Mouse (Mus musculus): Measurements from ENCODE around the gene 0610040J01Rik.

0610040J01Rik gene

GRCm38 (mm10) chr5:63891241-63891640 is 79.1 kb downstream of the 0610040J01Rik start:
- in situ Hi-C loops (cut with MboI; ENCODE audit: unreplicated experiment in 2 of 2), result loop anchor here in 1 of 2 experiments (25.0 kb wide), 1 partner anchor 979 kb away; no protein-coding TSS in a partner anchor

- in situ Hi-C loops (cut with MboI; ENCODE audit: unreplicated experiment in 2 of 2), result loop anchor here in 1 of 2 experiments (25.0 kb wide), 1 partner anchor 980 kb away; no protein-coding TSS in a partner anchor
These were observed 79.7 kb downstream of the 0610040J01Rik start for GRCm38 (mm10) chr5:63891912-63892311.

- in situ Hi-C loops (cut with MboI; ENCODE audit: unreplicated experiment in 2 of 2), result loop anchor here in 1 of 2 experiments (25.0 kb wide), 1 partner anchor 985 kb away; no protein-coding TSS in a partner anchor
These were observed 85.0 kb downstream of the 0610040J01Rik start for GRCm38 (mm10) chr5:63897001-63897819.

GRCm38 (mm10) chr5:63897820-63898110 is 85.6 kb downstream of the 0610040J01Rik start:
- in situ Hi-C loops (cut with MboI; ENCODE audit: unreplicated experiment in 2 of 2), result loop anchor here in 1 of 2 experiments (25.0 kb wide), 1 partner anchor 985 kb away; no protein-coding TSS in a partner anchor

GRCm38 (mm10) chr5:63903329-63903728 is 91.2 kb downstream of the 0610040J01Rik start:
- in situ Hi-C loops (cut with MboI; ENCODE audit: unreplicated experiment in 2 of 2), result loop anchor here (10.0 to 25.0 kb wide), 2 partner anchors 911 to 959 kb away; no protein-coding TSS in a partner anchor

GRCm38 (mm10) chr5:63906149-63907093 is 94.3 kb downstream of the 0610040J01Rik start:
- in situ Hi-C loops (cut with MboI; ENCODE audit: unreplicated experiment in 2 of 2), result loop anchor here (5.0 to 25.0 kb wide), 5 partner anchors 61 to 956 kb away; partner anchors contain the start of gene Rell1 (in 1 of the 2)

- in situ Hi-C loops (cut with MboI; ENCODE audit: unreplicated experiment in 2 of 2), result loop anchor here (5.0 to 25.0 kb wide), 5 partner anchors 60 to 955 kb away; partner anchors contain the start of gene Rell1 (in 1 of the 2)
These were observed 95.3 kb downstream of the 0610040J01Rik start for GRCm38 (mm10) chr5:63907513-63907912.

- in situ Hi-C loops (cut with MboI; ENCODE audit: unreplicated experiment in 2 of 2), result loop anchor here in 1 of 2 experiments (25.0 kb wide), 1 partner anchor 952 kb away; no protein-coding TSS in a partner anchor
These were observed 98.2 kb downstream of the 0610040J01Rik start for GRCm38 (mm10) chr5:63910171-63910960.

GRCm38 (mm10) chr5:63914896-63915295 is 102.7 kb downstream of the 0610040J01Rik start:
- in situ Hi-C loops (cut with MboI; ENCODE audit: unreplicated experiment in 2 of 2), result loop anchor here in 1 of 2 experiments (25.0 kb wide), 1 partner anchor 947 kb away; no protein-coding TSS in a partner anchor

- in situ Hi-C loops (cut with MboI; ENCODE audit: unreplicated experiment in 2 of 2), result loop anchor here in 1 of 2 experiments (25.0 kb wide), 1 partner anchor 946 kb away; no protein-coding TSS in a partner anchor
These were observed 104.4 kb downstream of the 0610040J01Rik start for GRCm38 (mm10) chr5:63916457-63917139.

GRCm38 (mm10) chr5:63918201-63918600 is 106.0 kb downstream of the 0610040J01Rik start:
- in situ Hi-C loops (cut with MboI; ENCODE audit: unreplicated experiment in 2 of 2), result loop anchor here in 1 of 2 experiments (25.0 kb wide), 1 partner anchor 944 kb away; no protein-coding TSS in a partner anchor

- in situ Hi-C loops (cut with MboI; ENCODE audit: unreplicated experiment in 2 of 2), result loop anchor here in 1 of 2 experiments (25.0 kb wide), 1 partner anchor 939 kb away; no protein-coding TSS in a partner anchor
These were observed 111.3 kb downstream of the 0610040J01Rik start for GRCm38 (mm10) chr5:63923305-63924025.

GRCm38 (mm10) chr5:63925035-63925628 is 113.0 kb downstream of the 0610040J01Rik start:
- in situ Hi-C loops (cut with MboI; ENCODE audit: unreplicated experiment in 2 of 2), result no loop called here

- in situ Hi-C loops (cut with MboI; ENCODE audit: unreplicated experiment in 2 of 2), result no loop called here
These were observed 118.7 kb downstream of the 0610040J01Rik start for GRCm38 (mm10) chr5:63930824-63931358.

GRCm38 (mm10) chr5:63932829-63933228 is 120.7 kb downstream of the 0610040J01Rik start:
- in situ Hi-C loops (cut with MboI; ENCODE audit: unreplicated experiment in 2 of 2), result no loop called here

GRCm38 (mm10) chr5:63935581-63935980 is 123.4 kb downstream of the 0610040J01Rik start:
- in situ Hi-C loops (cut with MboI; ENCODE audit: unreplicated experiment in 2 of 2), result no loop called here

GRCm38 (mm10) chr5:63936740-63937139 is 124.6 kb downstream of the 0610040J01Rik start:
- in situ Hi-C loops (cut with MboI; ENCODE audit: unreplicated experiment in 2 of 2), result no loop called here

Measured in v-Abl transformed pro-B cells (cell line).